Mouse (Mus musculus): ENCODE measurements around the gene Lrrc45. TPM values are rescaled to one million over a fixed set of nuclear protein-coding genes. Genes with fewer than 3 reads are reported as not detected.

Gene Lrrc45
- total and polyA plus RNA-seq, 3 experiments: 31.0 to 45.1 TPM; not detected in 1

DNA sequence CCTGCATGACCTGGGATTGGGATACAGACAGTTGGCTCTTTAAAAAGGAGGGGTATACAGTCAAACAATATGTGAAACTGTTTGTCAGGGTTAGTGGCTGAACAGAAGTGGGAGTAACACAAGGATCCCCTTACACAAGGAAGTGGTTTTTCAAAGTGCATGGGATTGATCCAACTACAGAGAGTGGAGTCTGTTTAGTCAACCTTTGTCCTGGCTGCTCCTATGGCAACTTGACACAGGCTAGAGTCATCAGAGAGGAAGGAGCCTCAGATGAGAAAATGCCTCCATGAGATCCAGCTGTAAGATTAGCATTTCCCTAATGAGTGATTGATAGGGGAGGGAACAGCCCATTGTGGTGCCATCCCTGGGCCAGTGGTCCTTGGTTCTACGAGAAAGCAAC, 54.5 kb downstream of the Lrrc45 start:
- Histone ChIP-seq H3K9ac (ENCODE audit: control insufficient read depth, low read depth, low read length, poor library complexity, severe bottlenecking) (no peak overlapping the region), H3K4me1 (ENCODE audit: control insufficient read depth in 1 of 2, insufficient read depth in 2 of 2, low read length in 2 of 2) (no peaks in the 10 kb centered on the region), H3K36me3 (ENCODE audit: control insufficient read depth in 1 of 2, insufficient read depth in 2 of 2, low read length in 2 of 2) (no peaks in the 10 kb centered on the region), H3K79me2 (ENCODE audit: control insufficient read depth, insufficient read depth, low read length, poor library complexity) (no peaks in the 10 kb centered on the region), H3K4me3 (ENCODE audit: control insufficient read depth in 1 of 2, insufficient read depth in 1 of 2, low read depth in 2 of 2, low read length in 2 of 2) (no peak overlapping the region), H3K9me3 (replicated peaks; ENCODE audit: insufficient read depth, low read length) (no peaks in the 10 kb centered on the region), H3K27ac (ENCODE audit: control insufficient read depth, low read depth, low read length) (no peak overlapping the region), H3K27me3 (ENCODE audit: control insufficient read depth in 1 of 2, insufficient read depth in 2 of 2, low read length in 2 of 2) (no peaks in the 10 kb centered on the region)
- no peak for DNase-seq (ENCODE audit: low read depth, low spot score)
- TF ChIP-seq MAFK (IDR thresholded peaks at IDR 0.05; ENCODE audit: borderline replicate concordance, low read depth, low read length) (no peak), MAX (IDR thresholded peaks at IDR 0.05; ENCODE audit: low read length) (no peak)

Other genes with a start within 250 kb of the Lrrc45 start
- gene Arl16, start 246.3 kb upstream of the Lrrc45 start, total RNA-seq (2012; rRNA removed): 19.8 and 20.8 TPM in 2 replicates
- 10 to 100 TPM in 1 of 2 experiments, not detected in 1; 20.0 TPM for gene Arl16, start 246.3 kb upstream of the Lrrc45 start, polyA plus RNA-seq (2012; ENCODE audit: insufficient read depth in 1 of 2, insufficient read length in 2 of 2, low read depth in 1 of 2, low replicate concordance in 2 of 2, missing spikeins in 1 of 2)
- gene Mrpl12, start 229.3 kb upstream of the Lrrc45 start, total RNA-seq (2012; rRNA removed): 401 and 457 TPM in 2 replicates
- 100 to 1,000 TPM; 374 to 461 TPM for gene Mrpl12, start 229.3 kb upstream of the Lrrc45 start, polyA plus RNA-seq (2012; ENCODE audit: insufficient read depth in 1 of 2, insufficient read length in 2 of 2, low read depth in 1 of 2, low replicate concordance in 2 of 2, missing spikeins in 1 of 2)
- gene Slc25a10, start 222.1 kb upstream of the Lrrc45 start, total RNA-seq (2012; rRNA removed): 40.4 and 52.0 TPM in 2 replicates
- gene Slc25a10, start 222.1 kb upstream of the Lrrc45 start, polyA plus RNA-seq (2012; ENCODE audit: insufficient read depth in 1 of 2, insufficient read length in 2 of 2, low read depth in 1 of 2, low replicate concordance in 2 of 2, missing spikeins in 1 of 2): 10 to 100 TPM in 1 of 2 experiments, not detected in 1; 53.6 TPM
- not detected in 2 replicates for gene Gcgr, start 183.2 kb upstream of the Lrrc45 start, total RNA-seq (2012; rRNA removed)
- not detected for gene Gcgr, start 183.2 kb upstream of the Lrrc45 start, polyA plus RNA-seq (2012; ENCODE audit: insufficient read depth in 1 of 2, insufficient read length in 2 of 2, low read depth in 1 of 2, low replicate concordance in 2 of 2, missing spikeins in 1 of 2)
- 27.2 and 36.6 TPM in 2 replicates for gene Mcrip1, start 164.2 kb upstream of the Lrrc45 start, total RNA-seq (2012; rRNA removed)
- 10 to 100 TPM in 1 of 2 experiments, not detected in 1; 83.5 TPM for gene Mcrip1, start 164.2 kb upstream of the Lrrc45 start, polyA plus RNA-seq (2012; ENCODE audit: insufficient read depth in 1 of 2, insufficient read length in 2 of 2, low read depth in 1 of 2, low replicate concordance in 2 of 2, missing spikeins in 1 of 2)
- not detected in 2 replicates for gene Ppp1r27, start 162.8 kb upstream of the Lrrc45 start, total RNA-seq (2012; rRNA removed)
- not detected for gene Ppp1r27, start 162.8 kb upstream of the Lrrc45 start, polyA plus RNA-seq (2012; ENCODE audit: insufficient read depth in 1 of 2, insufficient read length in 2 of 2, low read depth in 1 of 2, low replicate concordance in 2 of 2, missing spikeins in 1 of 2)
- gene P4hb, start 140.7 kb upstream of the Lrrc45 start, total RNA-seq (2012; rRNA removed): 625 and 639 TPM in 2 replicates
- gene P4hb, start 140.7 kb upstream of the Lrrc45 start, polyA plus RNA-seq (2012; ENCODE audit: insufficient read depth in 1 of 2, insufficient read length in 2 of 2, low read depth in 1 of 2, low replicate concordance in 2 of 2, missing spikeins in 1 of 2): 1,000 to 10,000 TPM in 1 of 2 experiments, 100 to 1,000 TPM in 1; 563 to 1,152 TPM
- gene Arhgdia, start 132.3 kb upstream of the Lrrc45 start, total RNA-seq (2012; rRNA removed): 364 and 367 TPM in 2 replicates
- 100 to 1,000 TPM; 601 to 821 TPM for gene Arhgdia, start 132.3 kb upstream of the Lrrc45 start, polyA plus RNA-seq (2012; ENCODE audit: insufficient read depth in 1 of 2, insufficient read length in 2 of 2, low read depth in 1 of 2, low replicate concordance in 2 of 2, missing spikeins in 1 of 2)
- 1,072 and 1,078 TPM in 2 replicates for gene Alyref, start 115.6 kb upstream of the Lrrc45 start, total RNA-seq (2012; rRNA removed)
- gene Alyref, start 115.6 kb upstream of the Lrrc45 start, polyA plus RNA-seq (2012; ENCODE audit: insufficient read depth in 1 of 2, insufficient read length in 2 of 2, low read depth in 1 of 2, low replicate concordance in 2 of 2, missing spikeins in 1 of 2): 100 to 1,000 TPM in 1 of 2 experiments, not detected in 1; 600 TPM
- gene Anapc11, start 115.5 kb upstream of the Lrrc45 start, total RNA-seq (2012; rRNA removed): 97.3 and 130 TPM in 2 replicates
- 100 to 1,000 TPM in 1 of 2 experiments, not detected in 1; 120 TPM for gene Anapc11, start 115.5 kb upstream of the Lrrc45 start, polyA plus RNA-seq (2012; ENCODE audit: insufficient read depth in 1 of 2, insufficient read length in 2 of 2, low read depth in 1 of 2, low replicate concordance in 2 of 2, missing spikeins in 1 of 2)
- 0.27 and 0.62 TPM in 2 replicates for gene Npb, start 105.4 kb upstream of the Lrrc45 start, total RNA-seq (2012; rRNA removed)
- gene Npb, start 105.4 kb upstream of the Lrrc45 start, polyA plus RNA-seq (2012; ENCODE audit: insufficient read depth in 1 of 2, insufficient read length in 2 of 2, low read depth in 1 of 2, low replicate concordance in 2 of 2, missing spikeins in 1 of 2): 1 to 10 TPM in 1 of 2 experiments, not detected in 1; 1.7 TPM
- 71.8 and 86.7 TPM in 2 replicates for gene Pcyt2, start 96.0 kb upstream of the Lrrc45 start, total RNA-seq (2012; rRNA removed)
- gene Pcyt2, start 96.0 kb upstream of the Lrrc45 start, polyA plus RNA-seq (2012; ENCODE audit: insufficient read depth in 1 of 2, insufficient read length in 2 of 2, low read depth in 1 of 2, low replicate concordance in 2 of 2, missing spikeins in 1 of 2): 10 to 100 TPM in 1 of 2 experiments, not detected in 1; 87.3 TPM
- 61.6 and 78.2 TPM in 2 replicates for gene Sirt7, start 88.7 kb upstream of the Lrrc45 start, total RNA-seq (2012; rRNA removed)
- gene Sirt7, start 88.7 kb upstream of the Lrrc45 start, polyA plus RNA-seq (2012; ENCODE audit: insufficient read depth in 1 of 2, insufficient read length in 2 of 2, low read depth in 1 of 2, low replicate concordance in 2 of 2, missing spikeins in 1 of 2): 10 to 100 TPM in 1 of 2 experiments, not detected in 1; 72.3 TPM
- 26.5 and 29.7 TPM in 2 replicates for gene Mafg, start 80.3 kb upstream of the Lrrc45 start, total RNA-seq (2012; rRNA removed)
- 100 to 1,000 TPM in 1 of 2 experiments, 10 to 100 TPM in 1; 54.0 to 113 TPM for gene Mafg, start 80.3 kb upstream of the Lrrc45 start, polyA plus RNA-seq (2012; ENCODE audit: insufficient read depth in 1 of 2, insufficient read length in 2 of 2, low read depth in 1 of 2, low replicate concordance in 2 of 2, missing spikeins in 1 of 2)
- 2.6 and 7.1 TPM in 2 replicates for gene Pycr1, start 70.2 kb upstream of the Lrrc45 start, total RNA-seq (2012; rRNA removed)
- gene Pycr1, start 70.2 kb upstream of the Lrrc45 start, polyA plus RNA-seq (2012; ENCODE audit: insufficient read depth in 1 of 2, insufficient read length in 2 of 2, low read depth in 1 of 2, low replicate concordance in 2 of 2, missing spikeins in 1 of 2): 10 to 100 TPM in 1 of 2 experiments, not detected in 1; 15.3 TPM
- not detected in 2 replicates for gene Myadml2, start 65.8 kb upstream of the Lrrc45 start, total RNA-seq (2012; rRNA removed)
- gene Myadml2, start 65.8 kb upstream of the Lrrc45 start, polyA plus RNA-seq (2012; ENCODE audit: insufficient read depth in 1 of 2, insufficient read length in 2 of 2, low read depth in 1 of 2, low replicate concordance in 2 of 2, missing spikeins in 1 of 2): not detected
- gene Notum, start 52.8 kb upstream of the Lrrc45 start, total RNA-seq (2012; rRNA removed): not detected in 2 replicates
- gene Notum, start 52.8 kb upstream of the Lrrc45 start, polyA plus RNA-seq (2012; ENCODE audit: insufficient read depth in 1 of 2, insufficient read length in 2 of 2, low read depth in 1 of 2, low replicate concordance in 2 of 2, missing spikeins in 1 of 2): not detected
- gene Aspscr1, start 41.0 kb upstream of the Lrrc45 start, total RNA-seq (2012; rRNA removed): 31.9 and 36.2 TPM in 2 replicates
- gene Aspscr1, start 41.0 kb upstream of the Lrrc45 start, polyA plus RNA-seq (2012; ENCODE audit: insufficient read depth in 1 of 2, insufficient read length in 2 of 2, low read depth in 1 of 2, low replicate concordance in 2 of 2, missing spikeins in 1 of 2): 10 to 100 TPM in 1 of 2 experiments, not detected in 1; 72.5 TPM
- gene Cenpx, start 187 bp upstream of the Lrrc45 start, total RNA-seq (2012; rRNA removed): 140 and 141 TPM in 2 replicates
- gene Cenpx, start 187 bp upstream of the Lrrc45 start, polyA plus RNA-seq (2012; ENCODE audit: insufficient read depth in 1 of 2, insufficient read length in 2 of 2, low read depth in 1 of 2, low replicate concordance in 2 of 2, missing spikeins in 1 of 2): 100 to 1,000 TPM in 1 of 2 experiments, not detected in 1; 206 TPM
- 7.8 and 12.0 TPM in 2 replicates for gene Rac3, start 7.5 kb downstream of the Lrrc45 start, total RNA-seq (2012; rRNA removed)
- 10 to 100 TPM in 1 of 2 experiments, not detected in 1; 13.1 TPM for gene Rac3, start 7.5 kb downstream of the Lrrc45 start, polyA plus RNA-seq (2012; ENCODE audit: insufficient read depth in 1 of 2, insufficient read length in 2 of 2, low read depth in 1 of 2, low replicate concordance in 2 of 2, missing spikeins in 1 of 2)
- gene Dcxr, start 13.4 kb downstream of the Lrrc45 start, total RNA-seq (2012; rRNA removed): 12.0 and 14.1 TPM in 2 replicates
- 10 to 100 TPM in 1 of 2 experiments, not detected in 1; 12.2 TPM for gene Dcxr, start 13.4 kb downstream of the Lrrc45 start, polyA plus RNA-seq (2012; ENCODE audit: insufficient read depth in 1 of 2, insufficient read length in 2 of 2, low read depth in 1 of 2, low replicate concordance in 2 of 2, missing spikeins in 1 of 2)
- not detected in 2 replicates for gene Cbr2, start 18.2 kb downstream of the Lrrc45 start, total RNA-seq (2012; rRNA removed)
- not detected for gene Cbr2, start 18.2 kb downstream of the Lrrc45 start, polyA plus RNA-seq (2012; ENCODE audit: insufficient read depth in 1 of 2, insufficient read length in 2 of 2, low read depth in 1 of 2, low replicate concordance in 2 of 2, missing spikeins in 1 of 2)
- gene Hmga1b, start 48.9 kb downstream of the Lrrc45 start, total RNA-seq (2012; rRNA removed): 190 and 206 TPM in 2 replicates
- gene Hmga1b, start 48.9 kb downstream of the Lrrc45 start, polyA plus RNA-seq (2012; ENCODE audit: insufficient read depth in 1 of 2, insufficient read length in 2 of 2, low read depth in 1 of 2, low replicate concordance in 2 of 2, missing spikeins in 1 of 2): 100 to 1,000 TPM in 1 of 2 experiments, not detected in 1; 633 TPM
- 10.9 and 12.7 TPM in 2 replicates for gene Rfng, start 70.3 kb downstream of the Lrrc45 start, total RNA-seq (2012; rRNA removed)
- 10 to 100 TPM in 1 of 2 experiments, not detected in 1; 40.7 TPM for gene Rfng, start 70.3 kb downstream of the Lrrc45 start, polyA plus RNA-seq (2012; ENCODE audit: insufficient read depth in 1 of 2, insufficient read length in 2 of 2, low read depth in 1 of 2, low replicate concordance in 2 of 2, missing spikeins in 1 of 2)
- gene Gps1, start 70.3 kb downstream of the Lrrc45 start, total RNA-seq (2012; rRNA removed): 206 and 266 TPM in 2 replicates
- 100 to 1,000 TPM; 173 to 219 TPM for gene Gps1, start 70.3 kb downstream of the Lrrc45 start, polyA plus RNA-seq (2012; ENCODE audit: insufficient read depth in 1 of 2, insufficient read length in 2 of 2, low read depth in 1 of 2, low replicate concordance in 2 of 2, missing spikeins in 1 of 2)
- 190 and 203 TPM in 2 replicates for gene Dus1l, start 82.5 kb downstream of the Lrrc45 start, total RNA-seq (2012; rRNA removed)
- gene Dus1l, start 82.5 kb downstream of the Lrrc45 start, polyA plus RNA-seq (2012; ENCODE audit: insufficient read depth in 1 of 2, insufficient read length in 2 of 2, low read depth in 1 of 2, low replicate concordance in 2 of 2, missing spikeins in 1 of 2): 100 to 1,000 TPM in 1 of 2 experiments, not detected in 1; 171 TPM
- gene Fasn, start 110.6 kb downstream of the Lrrc45 start, total RNA-seq (2012; rRNA removed): 317 and 342 TPM in 2 replicates
- 100 to 1,000 TPM; 256 to 313 TPM for gene Fasn, start 110.6 kb downstream of the Lrrc45 start, polyA plus RNA-seq (2012; ENCODE audit: insufficient read depth in 1 of 2, insufficient read length in 2 of 2, low read depth in 1 of 2, low replicate concordance in 2 of 2, missing spikeins in 1 of 2)
- gene Ccdc57, start 218.9 kb downstream of the Lrrc45 start, total RNA-seq (2012; rRNA removed): 4.4 and 5.3 TPM in 2 replicates
- gene Ccdc57, start 218.9 kb downstream of the Lrrc45 start, polyA plus RNA-seq (2012; ENCODE audit: insufficient read depth in 1 of 2, insufficient read length in 2 of 2, low read depth in 1 of 2, low replicate concordance in 2 of 2, missing spikeins in 1 of 2): 1 to 10 TPM in 1 of 2 experiments, not detected in 1; 7.4 TPM
- 570 and 748 TPM in 2 replicates for gene Slc16a3, start 234.6 kb downstream of the Lrrc45 start, total RNA-seq (2012; rRNA removed)
- 100 to 1,000 TPM in 1 of 2 experiments, 10 to 100 TPM in 1; 85.7 to 610 TPM for gene Slc16a3, start 234.6 kb downstream of the Lrrc45 start, polyA plus RNA-seq (2012; ENCODE audit: insufficient read depth in 1 of 2, insufficient read length in 2 of 2, low read depth in 1 of 2, low replicate concordance in 2 of 2, missing spikeins in 1 of 2)

Measured in MEL (cell line).